Mouse (Mus musculus) T-helper 2 cell (primary cell): Measurements from ENCODE around the gene Nf1.

Source experiments
- in situ Hi-C: fragments of 300-600 bp; cut with MboI, MseI; formaldehyde crosslinking; loops from one replicate; pipeline ENCODE4 v1.15.1; 2025; ENCODE audit warnings: high pct_unique_total_duplicates

The Nf1 gene

GRCm38 (mm10) chr11:79328060-79328459, 11.4 kb upstream of the Nf1 start:
- in situ Hi-C loops: no loop called here

- in situ Hi-C loops: no loop called here
Observed at GRCm38 (mm10) chr11:79329585-79329984, 9.9 kb upstream of the Nf1 start.

GRCm38 (mm10) chr11:79335077-79335476, 4.4 kb upstream of the Nf1 start:
- in situ Hi-C loops: no loop called here

GRCm38 (mm10) chr11:79336722-79337267, 2.7 kb upstream of the Nf1 start:
- in situ Hi-C loops: no loop called here

GRCm38 (mm10) chr11:79338621-79339020, 872 bp upstream of the Nf1 start:
- in situ Hi-C loops: no loop called here

GRCm38 (mm10) chr11:79339808-79340781, 602 bp downstream of the Nf1 start:
- in situ Hi-C loops: no loop called here

DNA sequence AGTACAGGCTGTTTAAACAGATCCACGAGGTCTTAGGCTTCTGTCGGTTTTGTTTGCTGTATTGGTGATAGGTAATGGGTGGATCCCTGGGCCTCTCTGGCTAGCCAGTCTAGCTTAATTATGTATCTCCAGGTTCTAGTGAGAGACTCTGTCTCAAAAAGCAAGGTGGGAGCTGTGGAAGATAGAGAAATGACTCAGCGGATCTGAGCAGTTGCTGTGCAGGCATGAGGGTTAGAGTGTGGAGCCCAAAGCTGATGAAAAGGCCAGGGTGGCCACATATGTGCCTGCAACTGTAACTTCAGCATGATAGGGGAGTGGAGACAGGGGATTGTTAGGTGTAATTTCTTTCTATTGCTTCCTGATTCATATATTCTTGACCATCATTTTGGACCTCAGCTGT, 17.5 kb downstream of the Nf1 start:
- in situ Hi-C loops: no loop called here

DNA sequence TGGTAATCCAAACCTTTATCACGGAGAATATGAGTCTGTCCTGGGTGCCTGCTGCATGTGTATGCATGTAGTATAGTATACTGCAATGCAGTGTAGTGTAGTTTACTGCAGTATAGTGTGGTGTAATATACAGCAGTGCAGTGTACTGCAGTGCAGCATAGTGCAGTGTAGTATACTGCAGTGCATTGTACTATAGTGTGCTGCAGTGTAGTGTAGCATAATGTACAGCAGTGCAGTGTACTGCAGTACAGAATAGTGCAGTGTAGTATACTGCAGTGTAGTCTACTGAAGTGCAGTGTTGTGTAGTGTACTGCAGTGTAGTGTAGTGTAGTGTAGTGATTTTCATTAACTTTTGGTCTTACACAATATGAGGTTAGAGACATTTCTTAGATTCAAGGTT, 17.9 kb downstream of the Nf1 start:
- in situ Hi-C loops: no loop called here

DNA sequence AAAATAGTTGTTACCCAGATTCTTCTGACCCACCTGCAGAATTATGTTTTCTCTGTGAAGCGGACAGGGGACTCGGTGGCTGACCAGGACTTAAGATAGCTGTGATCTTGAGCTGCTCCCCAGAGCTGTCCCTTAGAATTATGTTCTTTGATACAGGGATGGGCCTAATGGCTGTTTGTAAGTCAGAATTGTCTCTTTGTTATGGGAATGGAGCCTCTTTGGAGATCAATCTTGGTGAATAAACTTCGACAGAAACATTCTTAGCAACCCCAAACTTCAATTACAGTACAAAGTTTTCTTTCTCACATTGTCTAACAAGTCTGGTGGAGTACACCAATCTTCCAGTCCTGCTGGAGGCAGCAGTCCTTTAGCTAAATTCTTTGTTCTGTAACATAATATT, 25.5 kb downstream of the Nf1 start:
- in situ Hi-C loops: no loop called here

GRCm38 (mm10) chr11:79366284-79366683, 26.8 kb downstream of the Nf1 start:
- in situ Hi-C loops: no loop called here

GRCm38 (mm10) chr11:79373031-79373430, 33.5 kb downstream of the Nf1 start:
- in situ Hi-C loops: no loop called here

GRCm38 (mm10) chr11:79398336-79398735, 58.8 kb downstream of the Nf1 start:
- in situ Hi-C loops: no loop called here

- in situ Hi-C loops: no loop called here
Observed at GRCm38 (mm10) chr11:79403625-79404319, 64.3 kb downstream of the Nf1 start.

DNA sequence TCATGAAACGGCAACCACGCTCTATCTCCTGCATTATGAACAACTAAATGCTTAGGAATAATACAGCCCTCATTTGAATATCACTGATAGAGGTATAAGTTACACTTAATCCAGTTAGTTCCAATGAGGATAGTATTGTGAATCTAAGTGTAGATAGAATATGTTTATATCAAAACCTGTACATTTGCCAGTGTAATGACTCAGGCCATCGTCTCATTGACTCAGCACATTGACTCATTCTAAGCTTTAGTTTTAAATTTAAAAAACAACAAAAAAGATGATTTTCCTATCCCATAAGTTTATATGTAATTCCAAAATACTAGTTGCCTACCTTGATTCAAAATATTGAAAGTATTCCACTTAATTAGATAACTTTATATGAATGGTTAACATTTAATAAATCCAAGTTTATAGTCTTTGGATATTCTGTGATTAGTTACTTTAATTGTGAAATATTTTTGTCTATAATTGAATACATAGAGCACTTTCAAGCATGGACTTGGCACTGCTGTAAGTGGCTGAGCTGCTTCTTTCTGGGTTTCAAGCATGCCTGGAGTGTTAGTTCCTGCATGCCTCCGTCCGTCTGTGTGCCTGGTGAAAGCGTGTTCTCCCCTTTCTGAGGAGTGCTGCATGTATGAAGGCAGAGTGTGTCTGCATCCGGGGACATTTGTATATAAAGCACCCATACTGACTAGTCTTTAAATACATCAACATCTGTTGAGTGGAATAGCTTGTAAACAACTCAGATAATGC, 74.4 kb downstream of the Nf1 start:
- in situ Hi-C loops: no loop called here

DNA sequence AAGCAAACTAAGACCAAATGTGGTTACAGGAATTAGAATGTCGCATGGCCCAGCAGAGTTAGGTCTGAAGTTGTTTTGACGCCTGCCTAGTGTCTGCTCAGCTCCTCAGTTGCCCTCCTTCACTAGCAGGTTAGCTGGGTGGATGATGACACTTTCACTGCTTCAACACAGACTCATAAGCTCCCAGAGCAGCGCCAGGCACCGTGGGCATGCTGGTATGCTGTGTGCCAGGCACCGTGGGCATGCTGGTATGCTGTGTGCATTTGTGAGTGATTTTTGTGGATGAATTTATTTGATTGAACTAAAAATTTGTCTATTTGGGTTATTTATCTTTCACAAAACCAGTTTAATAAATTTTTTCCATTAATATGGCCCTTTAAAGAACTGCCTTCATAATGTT, 83.0 kb downstream of the Nf1 start:
- in situ Hi-C loops: no loop called here

DNA sequence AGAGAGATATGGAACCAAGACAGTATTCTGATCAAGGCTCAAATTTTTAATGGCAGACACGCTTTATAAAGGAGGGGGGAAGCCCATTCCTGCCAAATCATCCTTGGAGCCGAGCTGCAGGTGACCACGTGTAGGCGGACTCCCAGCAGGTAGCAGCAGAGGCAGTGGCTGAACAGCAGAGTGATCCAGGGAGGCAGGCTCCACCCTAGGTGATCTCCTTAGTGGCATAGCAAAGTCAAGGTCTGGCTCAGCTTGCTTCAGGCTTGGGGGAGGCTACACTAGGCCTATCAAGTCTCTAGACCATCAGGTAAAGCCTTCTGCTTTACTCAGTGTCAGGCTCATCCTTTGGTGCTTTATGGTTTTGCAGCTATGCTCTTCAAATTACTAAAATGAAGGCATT, 87.1 kb downstream of the Nf1 start:
- in situ Hi-C loops: no loop called here

GRCm38 (mm10) chr11:79427638-79428037, 88.1 kb downstream of the Nf1 start:
- in situ Hi-C loops: no loop called here

DNA sequence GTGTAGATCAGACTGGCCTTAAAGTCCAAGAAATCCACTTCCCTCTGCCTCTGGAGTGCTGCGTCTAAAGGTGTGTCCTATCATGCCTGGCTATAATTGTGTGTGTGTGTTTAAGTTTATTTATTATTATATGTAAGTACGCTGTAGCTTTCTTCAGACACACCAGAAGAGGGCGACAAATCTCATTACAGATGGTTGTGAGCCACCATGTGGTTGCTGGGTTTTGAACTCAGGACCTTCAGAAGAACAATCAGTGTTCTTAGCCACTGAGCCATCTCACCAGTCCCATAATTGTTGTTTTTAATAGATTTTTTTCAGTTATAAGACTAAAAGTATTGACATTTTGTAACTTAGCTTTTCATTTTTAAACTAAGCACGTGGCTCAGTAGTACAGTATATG, 95.8 kb downstream of the Nf1 start:
- in situ Hi-C loops: no loop called here

DNA sequence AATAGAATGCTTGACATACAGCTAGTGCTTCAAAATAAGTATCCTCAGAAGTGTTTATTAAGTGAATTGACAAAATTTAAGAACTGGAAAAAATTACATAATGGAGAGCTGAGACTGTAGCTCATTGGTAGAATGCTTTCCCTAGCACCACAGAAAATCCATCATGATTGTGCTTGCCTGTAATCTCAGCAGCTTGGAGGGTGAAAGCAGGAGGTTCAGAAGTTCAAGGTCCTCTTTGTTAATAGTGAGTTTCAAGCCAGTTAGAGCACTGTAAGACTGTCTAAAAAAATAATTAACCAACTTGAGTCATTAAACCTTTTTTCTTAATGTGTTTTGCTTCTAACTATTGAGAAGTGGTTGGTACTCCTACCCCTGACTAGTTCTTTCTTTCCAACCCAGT, 108.9 kb downstream of the Nf1 start:
- in situ Hi-C loops: no loop called here

- in situ Hi-C loops: no loop called here
Observed at GRCm38 (mm10) chr11:79452966-79453365, 113.5 kb downstream of the Nf1 start.

GRCm38 (mm10) chr11:79457928-79458327, 118.4 kb downstream of the Nf1 start:
- in situ Hi-C loops: no loop called here

- in situ Hi-C loops: no loop called here
Observed at GRCm38 (mm10) chr11:79459846-79460245, 120.4 kb downstream of the Nf1 start.
